Mouse (Mus musculus) stomach, postnatal 0 days (tissue): ENCODE measurements around the gene Mttp. TPM values are rescaled to one million over a fixed set of nuclear protein-coding genes. Genes with fewer than 3 reads are reported as not detected.

Experiments
- ATAC-seq: fragments of 200-750 bp; cut with Nextera tagmentation; 2 replicates; pipeline ENCODE4 v1.8.0; 2017; ENCODE audit not compliant: low FRiP score, low TSS enrichment
- DNase-seq: peaks from one replicate; pipeline ENCODE4 v3.0.0-alpha.2; 2016; ENCODE audit warnings: low spot score
- H3K27ac ChIP-seq: fragments of 300-500 bp; sonication (generic); replicated peaks from 2 replicates; pipeline ENCODE4 v1.5.1; 2014; ENCODE audit warnings: mild to moderate bottlenecking, control low read depth
- H3K27me3 ChIP-seq: fragments of 300-500 bp; sonication (generic); 2 replicates; pipeline ENCODE4 v1.6.1; 2014; ENCODE audit warnings: low read length; ENCODE audit not compliant: control insufficient read depth, insufficient read depth
- H3K36me3 ChIP-seq: fragments of 300-500 bp; sonication (generic); 2 replicates; pipeline ENCODE4 v1.6.1; 2014; ENCODE audit warnings: low read length, mixed read lengths; ENCODE audit not compliant: control insufficient read depth, insufficient read depth
- H3K4me1 ChIP-seq: fragments of 300-500 bp; sonication (generic); replicated peaks from 2 replicates; pipeline ENCODE4 v1.6.1; 2014; ENCODE audit warnings: antibody characterized with exemption; ENCODE audit not compliant: control insufficient read depth, insufficient read depth
- H3K4me2 ChIP-seq: fragments of 300-500 bp; sonication (generic); replicated peaks from 2 replicates; pipeline ENCODE4 v1.6.1; 2014; ENCODE audit warnings: low read depth, mild to moderate bottlenecking, control low read depth, moderate library complexity
- H3K4me3 ChIP-seq: fragments of 300-500 bp; sonication (generic); 2 replicates; pipeline ENCODE4 v1.5.1; 2014; ENCODE audit warnings: low read depth, low read length, control low read depth
- H3K9ac ChIP-seq: fragments of 300-500 bp; sonication (generic); 2 replicates; pipeline ENCODE4 v1.6.1; 2014; ENCODE audit warnings: mild to moderate bottlenecking, low read length, control low read depth, mixed read lengths
- H3K9me3 ChIP-seq: fragments of 300-500 bp; sonication (generic); 2 replicates; pipeline ENCODE4 v1.6.1; 2016; ENCODE audit warnings: low read length; ENCODE audit not compliant: control insufficient read depth
- CTCF ChIP-seq: IDR thresholded peaks from 2 replicates; pipeline ENCODE4 v1.5.1; 2016; ENCODE audit warnings: antibody characterized with exemption, low read depth, mild to moderate bottlenecking, moderate library complexity
- EP300 ChIP-seq: optimal IDR thresholded peaks from 2 replicates; pipeline ENCODE3; 2016; ENCODE audit warnings: antibody characterized with exemption
- whole genome bisulfite sequencing: fragments of 180-500 bp; shearing (Covaris S2); extraction: QIAGEN DNeasy Blood & Tissue Kit; methylation state at CpG from one replicate; pipeline ENCODE4 v1.1.7; 2014; 5-methylcytosine and 5-hydroxymethylcytosine counted together
- polyA plus RNA-seq: library from polyadenylated mRNA; unstranded; fragments of >200 nt; fragmentation: Nextera tagmentation; extraction: Ambion mirVana; gene quantifications from 2 replicates; pipeline ENCODE4 v1.2.1, GENCODE M21; 2015

Gene Mttp
- polyA plus RNA-seq, 1 experiment from 2014 or later, result 14.1 TPM

DNA sequence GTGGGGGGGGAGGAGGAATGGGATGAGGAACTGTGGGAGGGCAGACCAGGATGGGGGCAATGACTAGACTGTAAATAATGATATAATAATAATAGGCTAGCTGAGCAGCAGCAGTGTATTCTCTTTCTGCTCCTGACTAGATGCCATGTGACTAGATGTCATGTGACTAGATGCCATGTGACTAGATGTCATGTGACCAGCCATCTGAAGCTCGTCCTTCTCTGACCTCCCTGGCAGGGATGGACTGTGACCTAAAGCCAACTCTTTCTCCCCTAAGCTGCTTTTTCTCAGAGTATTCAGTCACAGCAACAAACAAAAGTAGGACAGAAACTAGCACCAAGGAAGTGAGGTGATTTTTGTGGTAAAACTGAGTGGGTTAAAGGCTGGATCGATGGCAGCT, 37.3 kb upstream of the Mttp start:
- no peak overlapping the region for H3K4me2 ChIP-seq
- TF ChIP-seq CTCF (no peak), EP300 (no peak)

DNA sequence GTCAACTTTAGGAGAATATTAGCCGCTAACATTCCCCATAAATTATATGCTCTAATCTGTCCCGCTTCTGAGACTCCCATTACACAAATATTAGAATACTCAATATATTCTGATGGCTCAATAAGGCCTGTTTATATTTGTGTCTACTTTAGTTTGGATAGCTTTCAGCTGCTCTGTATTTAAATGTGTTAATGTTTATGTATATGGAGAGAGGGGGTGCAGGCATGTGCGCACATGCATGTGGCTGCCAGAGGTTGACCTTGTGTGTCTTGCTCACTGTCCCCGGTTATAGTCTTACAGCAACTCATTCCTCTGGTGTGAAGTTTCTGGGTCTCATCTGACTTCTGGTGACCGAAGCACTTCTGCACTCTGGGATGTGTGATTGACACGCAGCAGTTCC, 30.8 kb upstream of the Mttp start:
- no peaks in the 10 kb centered on the region for H3K36me3 ChIP-seq
- no peak overlapping the region for H3K9ac ChIP-seq
- TF ChIP-seq EP300 (no peak), CTCF (no peak)
- DNase-seq, result no peak
- H3K4me1 ChIP-seq, result 0 out of 2 replicates have a peak, but pooled peaks cover 2% of the 10 kb centered on the region
- no peaks in the 10 kb centered on the region for H3K9me3 ChIP-seq
- no peaks in the 10 kb centered on the region for H3K27me3 ChIP-seq
- ATAC-seq, result no peak
- no peak overlapping the region for H3K27ac ChIP-seq
- H3K4me3 ChIP-seq, result no peak overlapping the region
- no peak overlapping the region for H3K4me2 ChIP-seq
- 61% methylated on average over 6 of the region's 6 CpGs for WGBS

More for the DNA sequence above, 37.3 kb upstream of the Mttp start:
- H3K27me3 ChIP-seq, result no peaks in the 10 kb centered on the region
- no peak overlapping the region for H3K27ac ChIP-seq
- no peak for DNase-seq
- H3K9me3 ChIP-seq, result no peaks in the 10 kb centered on the region
- no peak overlapping the region for H3K4me3 ChIP-seq
- no peak overlapping the region for H3K9ac ChIP-seq
- H3K36me3 ChIP-seq, result no peaks in the 10 kb centered on the region
- H3K4me1 ChIP-seq, result no peaks in the 10 kb centered on the region
- WGBS, result 82% methylated on average over 2 of the region's 2 CpGs
- no peak for ATAC-seq

DNA sequence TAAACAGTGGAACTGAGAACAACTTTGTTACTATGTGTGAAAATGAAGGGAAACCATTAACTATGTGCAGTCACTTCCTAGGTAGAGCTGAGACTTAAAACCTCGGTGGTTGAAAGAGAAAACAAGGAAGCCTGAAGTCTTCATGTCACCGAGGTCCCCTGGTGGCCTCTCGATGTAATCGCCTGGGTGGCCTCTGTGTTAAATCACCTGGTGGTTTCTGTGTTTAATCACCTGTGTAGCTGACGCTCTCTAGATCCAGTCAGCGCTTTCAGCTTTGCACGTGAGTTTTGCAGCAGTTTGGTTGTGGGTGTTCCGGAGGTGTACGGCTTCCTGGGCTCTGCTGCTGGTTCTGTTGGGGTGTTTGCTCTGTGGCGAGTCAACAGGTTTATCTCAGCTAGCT, 28.5 kb upstream of the Mttp start:
- TF ChIP-seq EP300, result no peak
- TF ChIP-seq CTCF, result peak; percentile 16; the same call in 1 of the 2 replicates
- DNase-seq (no peak), ATAC-seq (no peak)
- H3K4me2 ChIP-seq, result no peak overlapping the region
- H3K9me3 ChIP-seq, result no peaks in the 10 kb centered on the region
- H3K27me3 ChIP-seq, result no peaks in the 10 kb centered on the region
- H3K4me1 ChIP-seq, result 0 out of 2 replicates have a peak, but pooled peaks cover 2% of the 10 kb centered on the region
- H3K27ac ChIP-seq, result no peak overlapping the region
- WGBS, result 73% methylated on average over 10 of the region's 10 CpGs
- H3K9ac ChIP-seq, result no peak overlapping the region
- no peaks in the 10 kb centered on the region for H3K36me3 ChIP-seq
- no peak overlapping the region for H3K4me3 ChIP-seq

DNA sequence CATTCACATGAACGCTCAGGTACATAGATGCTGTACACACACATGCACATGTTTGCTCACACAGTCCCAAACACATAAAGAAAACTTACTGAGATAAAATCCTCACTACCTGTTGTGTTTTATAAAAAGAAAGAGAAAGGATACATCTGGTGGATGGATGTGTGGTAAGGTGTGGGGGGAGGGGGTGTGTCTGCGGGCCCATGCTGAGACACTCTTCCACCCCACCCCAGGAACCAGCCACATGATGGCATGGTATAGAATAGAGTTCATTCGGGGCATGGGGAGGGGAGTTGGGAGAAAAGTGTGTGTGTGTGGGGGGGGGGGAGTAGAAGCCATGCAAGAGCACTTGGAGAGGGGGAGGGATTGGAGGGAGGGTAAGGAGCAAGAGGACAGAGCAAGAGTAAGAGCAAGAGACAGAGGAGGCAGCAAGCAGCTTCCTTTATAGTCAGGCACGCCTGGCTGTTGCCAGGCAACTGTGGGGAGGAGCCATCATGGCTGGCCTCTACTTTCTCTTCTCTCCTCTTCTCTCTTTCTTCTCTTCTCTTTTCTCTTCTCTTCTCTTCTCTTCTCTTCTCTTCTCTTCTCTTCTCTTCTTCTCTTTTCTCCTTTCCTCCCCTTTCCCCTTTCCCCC, 17.9 kb upstream of the Mttp start:
- no peak; the same call in 1 of the 2 replicates for ATAC-seq

DNA sequence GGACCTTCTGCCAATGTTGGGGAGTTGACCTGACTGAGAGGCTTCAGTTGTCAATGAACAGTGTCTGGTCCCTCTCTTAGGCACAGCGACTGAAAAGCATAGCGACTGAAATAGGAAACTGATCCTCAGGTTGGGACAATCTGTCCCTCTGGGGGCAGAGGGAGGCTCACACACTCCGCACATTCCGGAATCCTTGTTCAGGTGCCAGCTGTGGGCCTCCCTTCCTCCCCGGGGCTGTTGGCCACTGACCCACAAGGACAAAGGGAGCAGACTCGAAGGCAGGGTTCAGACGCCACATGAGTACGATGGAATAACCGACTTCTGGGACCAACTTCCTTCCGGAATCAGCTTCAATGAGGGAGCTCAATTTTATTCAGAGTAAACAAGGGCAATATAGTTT, 16.9 kb upstream of the Mttp start:
- Histone ChIP-seq H3K9ac (no peak overlapping the region), H3K4me1 (no peaks in the 10 kb centered on the region), H3K4me3 (no peak overlapping the region), H3K27me3 (no peaks in the 10 kb centered on the region), H3K9me3 (no peaks in the 10 kb centered on the region), H3K4me2 (no peak overlapping the region), H3K36me3 (no peaks in the 10 kb centered on the region), H3K27ac (no peak overlapping the region)
- ATAC-seq, result no peak
- TF ChIP-seq EP300, result no peak
- TF ChIP-seq CTCF, result no peak
- DNase-seq, result no peak
- 89% methylated on average over 10 of the region's 10 CpGs for WGBS

More for the DNA sequence above, 17.9 kb upstream of the Mttp start:
- WGBS, result 60% methylated on average over 4 of the region's 4 CpGs
- H3K4me1 ChIP-seq, result no peaks in the 10 kb centered on the region
- no peaks in the 10 kb centered on the region for H3K9me3 ChIP-seq
- DNase-seq, result no peak
- H3K36me3 ChIP-seq, result no peaks in the 10 kb centered on the region
- H3K27ac ChIP-seq, result no peak overlapping the region
- no peak overlapping the region for H3K4me3 ChIP-seq
- no peaks in the 10 kb centered on the region for H3K27me3 ChIP-seq
- no peak overlapping the region for H3K4me2 ChIP-seq
- H3K9ac ChIP-seq, result no peak overlapping the region
- no peak for TF ChIP-seq CTCF
- TF ChIP-seq EP300, result no peak

DNA sequence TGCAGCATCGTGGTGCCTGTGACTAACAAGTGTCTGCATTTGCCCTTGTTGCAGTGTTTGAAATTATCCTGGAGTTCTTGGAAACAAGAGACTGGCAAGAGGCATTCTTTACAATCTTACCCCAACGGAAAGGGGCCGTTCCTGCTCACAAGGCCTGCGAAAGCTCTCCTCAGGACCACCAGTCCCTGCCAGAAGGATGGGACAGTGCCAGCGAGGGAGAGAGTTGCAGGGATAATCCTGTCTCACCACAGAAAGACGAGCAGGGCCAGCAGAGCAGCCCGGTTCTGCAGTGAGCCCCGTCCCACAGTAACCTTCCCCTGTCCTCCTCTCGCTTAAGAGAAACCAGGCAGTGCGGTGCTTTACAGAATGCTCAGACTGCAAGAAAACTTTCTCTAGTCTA, 11.9 kb upstream of the Mttp start:
- Histone ChIP-seq H3K9me3 (no peaks in the 10 kb centered on the region), H3K27me3 (no peaks in the 10 kb centered on the region), H3K27ac (no peak overlapping the region), H3K9ac (no peak overlapping the region), H3K36me3 (no peaks in the 10 kb centered on the region), H3K4me3 (no peak overlapping the region), H3K4me2 (no peak overlapping the region), H3K4me1 (no peaks in the 10 kb centered on the region)
- TF ChIP-seq CTCF, result no peak
- TF ChIP-seq EP300, result no peak
- ATAC-seq, result no peak
- 84% methylated on average over 10 of the region's 10 CpGs for WGBS
- no peak for DNase-seq
